Mouse (Mus musculus) myocyte (in vitro differentiated cells): ENCODE measurements around the gene Myo19. TPM values are rescaled to one million over a fixed set of nuclear protein-coding genes. Genes with fewer than 3 reads are reported as not detected.
A peak's percentile ranks its signal among the peaks of the same experiment; 100 is the strongest.

ENCODE experiments used
- H3K27me3 ChIP-seq: one replicate; pipeline ENCODE4 v1.6.1; 2011; ENCODE audit not compliant: control insufficient read depth, insufficient read depth, insufficient read length
- H3K36me3 ChIP-seq: one replicate; pipeline ENCODE4 v1.6.1; 2011; ENCODE audit not compliant: control insufficient read depth, insufficient read depth
- H3K4me2 ChIP-seq: one replicate; pipeline ENCODE4 v1.6.1; 2011; ENCODE audit warnings: low read depth, control low read depth
- H3K4me3 ChIP-seq: one replicate; pipeline ENCODE4 v1.5.1; 2011; ENCODE audit warnings: mild to moderate bottlenecking, control low read depth, moderate library complexity
- H3K79me2 ChIP-seq: one replicate; pipeline ENCODE4 v1.6.1; 2011; ENCODE audit not compliant: control insufficient read depth, insufficient read depth
- H3ac ChIP-seq: one replicate; pipeline ENCODE4 v1.6.1; 2011; ENCODE audit not compliant: control insufficient read depth, insufficient read length
- CEBPB ChIP-seq: IDR thresholded peaks from 2 replicates; pipeline ENCODE4 v1.6.1; 2011; ENCODE audit warnings: mild to moderate bottlenecking, moderate library complexity; ENCODE audit not compliant: poor library complexity, insufficient read depth, severe bottlenecking
- E2F4 ChIP-seq: IDR thresholded peaks from one replicate; pipeline ENCODE4 v1.6.1; 2011; ENCODE audit warnings: mild to moderate bottlenecking, control low read depth, moderate library complexity; ENCODE audit not compliant: insufficient read depth
- MAX ChIP-seq: IDR thresholded peaks from one replicate; pipeline ENCODE4 v1.6.1; 2011; ENCODE audit warnings: low read depth, mild to moderate bottlenecking, control low read depth
- MYOD1 ChIP-seq, 3 experiments: IDR thresholded peaks; one replicate each; pipeline ENCODE4 v1.6.1; 2011; ENCODE audit warnings: control low read depth in 2 of 3, low read depth in 2 of 3, mild to moderate bottlenecking in 2 of 3, moderate library complexity in 1 of 3; ENCODE audit not compliant: insufficient read length in 2 of 3, control insufficient read depth in 1 of 3
- MYOG ChIP-seq, 3 experiments: IDR thresholded peaks; one replicate each; pipeline ENCODE4 v1.6.1; 2011; ENCODE audit warnings: control low read depth in 2 of 3, low read depth in 2 of 3, mild to moderate bottlenecking in 2 of 3; ENCODE audit not compliant: insufficient read length in 2 of 3, control insufficient read depth in 1 of 3, insufficient read depth in 1 of 3
- POLR2A ChIP-seq: IDR thresholded peaks from one replicate; pipeline ENCODE4 v1.6.1; 2011; ENCODE audit warnings: low read depth, mild to moderate bottlenecking, control low read depth, moderate library complexity; ENCODE audit not compliant: insufficient read length
- POLR2AphosphoS2 ChIP-seq: IDR thresholded peaks from one replicate; pipeline ENCODE4 v1.6.1; 2011; ENCODE audit warnings: low read depth, control low read depth; ENCODE audit not compliant: insufficient read length
- REST ChIP-seq: IDR thresholded peaks from one replicate; pipeline ENCODE4 v1.6.1; 2011; ENCODE audit warnings: mild to moderate bottlenecking, control low read depth, moderate library complexity; ENCODE audit not compliant: insufficient read depth, insufficient read length
- SRF ChIP-seq: IDR thresholded peaks from one replicate; pipeline ENCODE4 v1.6.1; 2011; ENCODE audit warnings: low read depth; ENCODE audit not compliant: control insufficient read depth, insufficient read length
- TCF12 ChIP-seq: IDR thresholded peaks from one replicate; pipeline ENCODE4 v1.6.1; 2011; ENCODE audit warnings: mild to moderate bottlenecking, control low read depth; ENCODE audit not compliant: poor library complexity, insufficient read depth, severe bottlenecking
- TCF3 ChIP-seq: IDR thresholded peaks from one replicate; pipeline ENCODE4 v1.6.1; 2011; ENCODE audit warnings: low read depth, control low read depth; ENCODE audit not compliant: insufficient read length
- USF1 ChIP-seq: IDR thresholded peaks from one replicate; pipeline ENCODE4 v1.6.1; 2011; ENCODE audit warnings: low read depth, mild to moderate bottlenecking, control low read depth, moderate library complexity
- polyA plus RNA-seq: library from polyadenylated mRNA; unstranded; fragments of >200 nt; fragmentation: generic; extraction: Trizol; gene quantifications from one replicate; pipeline ENCODE4 v1.2.1, GENCODE M21; 2012; ENCODE audit warnings: missing spikeins

The Myo19 gene
- polyA plus RNA-seq, 1 experiment = 4.8 TPM

DNA sequence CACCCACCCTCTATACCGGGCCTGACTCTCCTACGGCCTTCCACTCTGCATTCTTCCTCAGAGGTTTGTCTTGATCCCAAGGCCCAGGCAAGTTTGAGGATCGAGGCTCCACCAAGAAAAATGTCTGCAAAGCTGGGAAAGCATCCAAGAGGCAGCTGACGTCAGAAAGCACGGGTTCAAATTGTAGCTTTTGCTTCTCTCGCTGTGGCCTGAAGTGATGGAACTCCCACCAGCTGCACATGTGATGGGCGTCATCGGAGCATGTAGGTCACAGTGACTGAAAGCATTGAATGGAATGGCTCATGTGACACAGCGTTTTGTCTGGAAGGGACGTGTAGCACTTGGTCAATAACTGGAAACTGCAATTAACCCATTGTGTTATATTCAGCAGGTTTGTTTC is 60.2 kb downstream of the Myo19 start:
- Histone ChIP-seq H3K79me2 (no peaks in the 10 kb centered on the region), H3K36me3 (no peaks in the 10 kb centered on the region), H3ac (no peak overlapping the region), H3K4me2 (no peak overlapping the region), H3K27me3 (peaks cover 40% of the 10 kb centered on the region), H3K4me3 (no peak overlapping the region)
- TF ChIP-seq CEBPB = no peak
- no peak for TF ChIP-seq POLR2AphosphoS2

- H3K79me2 ChIP-seq = no peaks in the 10 kb centered on the region
- no peak overlapping the region for H3K4me2 ChIP-seq
- no peaks in the 10 kb centered on the region for H3K36me3 ChIP-seq
- no peak overlapping the region for H3K4me3 ChIP-seq
- no peak overlapping the region for H3ac ChIP-seq
- peak in 1 of 3 experiments; percentile 42 for TF ChIP-seq MYOG (IDR thresholded peaks at IDR 0.05; ENCODE audit: control insufficient read depth in 1 of 3, insufficient read depth in 1 of 3, insufficient read length in 2 of 3, low read depth in 2 of 3)
- no peak for TF ChIP-seq MYOD1 (IDR thresholded peaks at IDR 0.05; ENCODE audit: control insufficient read depth in 1 of 3, insufficient read length in 2 of 3, low read depth in 2 of 3)
- no peak for TF ChIP-seq POLR2AphosphoS2
- TF ChIP-seq REST = peak; percentile 97
- peaks cover 59% of the 10 kb centered on the region for H3K27me3 ChIP-seq
Measured at GRCm38 (mm10) chr11:84943948-84944347, 64.0 kb downstream of the Myo19 start.

GRCm38 (mm10) chr11:84944639-84945435 is 64.9 kb downstream of the Myo19 start:
- Histone ChIP-seq H3K79me2 (no peaks in the 10 kb centered on the region), H3K4me2 (no peak overlapping the region), H3ac (no peak overlapping the region), H3K4me3 (no peak overlapping the region), H3K36me3 (no peaks in the 10 kb centered on the region), H3K27me3 (peaks cover 55% of the 10 kb centered on the region)
- TF ChIP-seq POLR2A (no peak), TCF3 (no peak), CEBPB (no peak), REST (no peak), USF1 (no peak), SRF (no peak), MAX (no peak), MYOD1 (IDR thresholded peaks at IDR 0.05; ENCODE audit: control insufficient read depth in 1 of 3, insufficient read length in 2 of 3, low read depth in 2 of 3) (no peak), POLR2AphosphoS2 (no peak), E2F4 (no peak), TCF12 (no peak), MYOG (IDR thresholded peaks at IDR 0.05; ENCODE audit: control insufficient read depth in 1 of 3, insufficient read depth in 1 of 3, insufficient read length in 2 of 3, low read depth in 2 of 3) (no peak)

GRCm38 (mm10) chr11:84945841-84946240 is 65.9 kb downstream of the Myo19 start:
- H3K36me3 ChIP-seq = no peaks in the 10 kb centered on the region
- TF ChIP-seq REST (no peak), MYOD1 (IDR thresholded peaks at IDR 0.05; ENCODE audit: control insufficient read depth in 1 of 3, insufficient read length in 2 of 3, low read depth in 2 of 3) (no peak), POLR2A (no peak), MYOG (IDR thresholded peaks at IDR 0.05; ENCODE audit: control insufficient read depth in 1 of 3, insufficient read depth in 1 of 3, insufficient read length in 2 of 3, low read depth in 2 of 3) (no peak), TCF3 (no peak), CEBPB (no peak), E2F4 (no peak), USF1 (no peak), POLR2AphosphoS2 (no peak), SRF (no peak), MAX (no peak)
- no peak overlapping the region for H3K4me2 ChIP-seq
- H3K27me3 ChIP-seq = peaks cover 46% of the 10 kb centered on the region
- H3K79me2 ChIP-seq = no peaks in the 10 kb centered on the region
- no peak overlapping the region for H3K4me3 ChIP-seq
- H3ac ChIP-seq = no peak overlapping the region

DNA sequence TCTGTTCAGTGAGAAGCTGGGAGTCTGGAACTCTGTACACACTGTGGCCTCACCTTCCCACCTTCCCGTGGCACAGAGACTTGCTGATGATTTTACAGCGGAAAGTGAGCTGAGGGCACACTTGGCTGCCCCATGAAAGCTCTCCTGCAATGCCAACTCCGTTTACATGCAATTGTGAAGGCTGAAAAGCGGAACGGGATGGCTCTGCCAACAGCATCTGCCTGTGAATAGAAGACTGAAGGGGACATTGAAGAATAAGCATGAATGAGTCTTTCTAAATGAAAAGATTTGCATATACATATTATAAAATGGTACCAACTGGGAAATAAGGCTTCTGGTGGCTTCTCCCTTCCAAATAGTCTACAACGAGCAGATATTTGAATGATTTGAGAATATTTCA is 67.3 kb downstream of the Myo19 start:
- Histone ChIP-seq H3K4me3 (no peak overlapping the region), H3ac (no peak overlapping the region), H3K4me2 (no peak overlapping the region), H3K27me3 (peaks cover 55% of the 10 kb centered on the region), H3K79me2 (no peaks in the 10 kb centered on the region), H3K36me3 (no peaks in the 10 kb centered on the region)
- no peak for TF ChIP-seq MYOD1 (IDR thresholded peaks at IDR 0.05; ENCODE audit: control insufficient read depth in 1 of 3, insufficient read length in 2 of 3, low read depth in 2 of 3)
- TF ChIP-seq POLR2AphosphoS2 = no peak
- no peak for TF ChIP-seq TCF12
- no peak for TF ChIP-seq REST
- no peak for TF ChIP-seq MYOG (IDR thresholded peaks at IDR 0.05; ENCODE audit: control insufficient read depth in 1 of 3, insufficient read depth in 1 of 3, insufficient read length in 2 of 3, low read depth in 2 of 3)
- no peak for TF ChIP-seq USF1
- no peak for TF ChIP-seq TCF3
- TF ChIP-seq POLR2A = no peak
- TF ChIP-seq E2F4 = no peak
- TF ChIP-seq SRF = no peak
- no peak for TF ChIP-seq MAX
- TF ChIP-seq CEBPB = no peak
